Mouse (Mus musculus) kidney, embryonic 16.5 days (tissue): ENCODE results near the gene Plcd1. TPM values are rescaled to one million over a fixed set of nuclear protein-coding genes. Genes with fewer than 3 reads are reported as not detected.

ENCODE experiments used
- ATAC-seq: fragments of 200-750 bp; cut with Nextera tagmentation; 2 replicates; pipeline ENCODE4 v1.8.0; 2017; ENCODE audit warnings: moderate TSS enrichment; ENCODE audit not compliant: low FRiP score, low TSS enrichment
- H3K27ac ChIP-seq: fragments of 300-500 bp; sonication (generic); 2 replicates; pipeline ENCODE4 v1.5.1; 2014; ENCODE audit warnings: low read length
- H3K27me3 ChIP-seq: fragments of 300-500 bp; sonication (generic); 2 replicates; pipeline ENCODE4 v1.6.1; 2014; ENCODE audit warnings: low read length, control low read depth, mixed read lengths; ENCODE audit not compliant: insufficient read depth
- H3K36me3 ChIP-seq: fragments of 300-500 bp; sonication (generic); 2 replicates; pipeline ENCODE4 v1.6.1; 2014; ENCODE audit warnings: low read length, control low read depth, mixed read lengths; ENCODE audit not compliant: insufficient read depth
- H3K4me1 ChIP-seq: fragments of 300-500 bp; sonication (generic); 2 replicates; pipeline ENCODE4 v1.6.1; 2014; ENCODE audit warnings: low read length, control low read depth, mixed read lengths; ENCODE audit not compliant: insufficient read depth
- H3K4me2 ChIP-seq: fragments of 300-500 bp; sonication (generic); replicated peaks from 2 replicates; pipeline ENCODE4 v1.6.1; 2014; ENCODE audit warnings: low read depth, low read length
- H3K4me3 ChIP-seq: fragments of 300-500 bp; sonication (generic); 2 replicates; pipeline ENCODE4 v1.5.1; 2014; ENCODE audit warnings: mild to moderate bottlenecking, low read length
- H3K9ac ChIP-seq: fragments of 300-500 bp; sonication (generic); replicated peaks from 2 replicates; pipeline ENCODE4 v1.6.1; 2014; ENCODE audit warnings: low read length
- H3K9me3 ChIP-seq: fragments of 300-500 bp; sonication (generic); 2 replicates; pipeline ENCODE4 v1.6.1; 2016; ENCODE audit warnings: low read length, control low read depth
- WGBS: fragments of 180-500 bp; shearing (Covaris S2); extraction: QIAGEN DNeasy Blood & Tissue Kit; methylation state at CpG from one replicate; pipeline ENCODE4 v1.1.7; 2014; 5-methylcytosine and 5-hydroxymethylcytosine counted together
- polyA plus RNA-seq: library from polyadenylated mRNA; unstranded; fragments of >200 nt; fragmentation: Nextera tagmentation; extraction: Ambion mirVana; gene quantifications from 2 replicates; pipeline ENCODE4 v1.2.1, GENCODE M21; 2015

Gene Plcd1
- polyA plus RNA-seq, 1 experiment from 2014 or later, result 26.9 TPM

DNA sequence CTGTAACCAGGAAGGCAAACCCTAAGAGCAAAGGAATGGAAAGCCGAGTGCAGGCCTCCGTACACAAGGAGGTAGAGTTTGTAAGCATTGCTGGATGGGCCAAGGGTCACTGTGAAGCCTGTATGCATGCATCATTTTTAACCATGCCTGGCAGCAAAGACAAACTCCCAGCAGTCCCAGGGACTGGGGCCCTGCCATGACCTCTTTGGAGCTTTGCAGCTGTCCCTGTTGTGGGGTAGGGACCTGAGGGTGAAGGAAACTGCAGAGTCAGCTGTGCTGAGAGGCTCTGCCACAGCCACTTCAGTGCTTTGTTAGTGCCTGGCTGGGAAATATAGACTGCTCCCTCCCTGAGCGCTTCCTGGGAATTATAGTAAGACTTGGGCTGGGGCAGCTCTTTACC, 17.3 kb upstream of the Plcd1 start:
- peak overlapping the region; percentile 13; the same call in 1 of the 2 replicates for H3K27ac ChIP-seq
- ATAC-seq, result no peak
- WGBS, result 46% methylated on average over 3 of the region's 3 CpGs
- no peaks in the 10 kb centered on the region for H3K27me3 ChIP-seq
- no peak overlapping the region for H3K4me2 ChIP-seq
- peaks cover 3% of the 10 kb centered on the region; the same call in 1 of the 2 replicates for H3K9me3 ChIP-seq
- H3K4me3 ChIP-seq, result no peak overlapping the region
- H3K9ac ChIP-seq, result no peak overlapping the region
- peaks cover 11% of the 10 kb centered on the region for H3K4me1 ChIP-seq
- H3K36me3 ChIP-seq, result no peaks in the 10 kb centered on the region

DNA sequence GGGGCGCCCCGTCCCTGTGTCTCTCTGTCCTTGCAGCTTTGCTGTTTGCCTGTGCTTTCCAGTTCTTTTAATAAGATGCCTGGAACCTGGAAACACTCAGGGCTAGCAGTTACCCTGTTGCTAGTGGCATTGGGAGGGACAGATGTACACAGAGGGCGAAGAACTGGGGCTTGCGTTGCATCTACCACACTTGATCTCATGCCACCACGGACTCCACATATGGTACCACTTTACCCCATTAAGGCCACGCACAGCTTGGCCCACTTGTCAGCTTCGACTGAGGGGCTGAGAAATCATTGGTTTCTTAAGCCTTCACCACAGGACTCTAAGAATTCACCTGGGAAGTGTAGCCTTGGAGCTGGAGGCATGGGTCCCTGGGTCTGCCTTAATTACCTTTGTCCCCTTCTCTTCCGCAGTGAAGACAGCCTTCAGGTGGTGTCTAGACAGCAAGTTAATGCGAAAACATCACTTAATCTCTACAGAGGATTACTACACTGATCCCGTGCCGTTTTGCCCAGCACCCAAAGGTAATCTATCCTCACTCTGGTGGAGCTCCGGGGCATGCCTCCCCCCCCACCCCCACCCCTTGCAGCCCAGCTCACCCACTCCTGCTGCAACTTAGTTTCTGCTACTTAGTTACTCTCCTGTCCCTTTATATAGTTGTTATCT, 16.5 kb upstream of the Plcd1 start:
- Histone ChIP-seq H3K9ac (no peak overlapping the region), H3K4me1 (peaks cover 11% of the 10 kb centered on the region), H3K9me3 (peaks cover 3% of the 10 kb centered on the region; the same call in 1 of the 2 replicates), H3K27me3 (no peaks in the 10 kb centered on the region), H3K4me2 (no peak overlapping the region), H3K27ac (no peak overlapping the region), H3K36me3 (no peaks in the 10 kb centered on the region), H3K4me3 (no peak overlapping the region)
- WGBS, result 71% methylated on average over 12 of the region's 12 CpGs
- ATAC-seq, result no peak

DNA sequence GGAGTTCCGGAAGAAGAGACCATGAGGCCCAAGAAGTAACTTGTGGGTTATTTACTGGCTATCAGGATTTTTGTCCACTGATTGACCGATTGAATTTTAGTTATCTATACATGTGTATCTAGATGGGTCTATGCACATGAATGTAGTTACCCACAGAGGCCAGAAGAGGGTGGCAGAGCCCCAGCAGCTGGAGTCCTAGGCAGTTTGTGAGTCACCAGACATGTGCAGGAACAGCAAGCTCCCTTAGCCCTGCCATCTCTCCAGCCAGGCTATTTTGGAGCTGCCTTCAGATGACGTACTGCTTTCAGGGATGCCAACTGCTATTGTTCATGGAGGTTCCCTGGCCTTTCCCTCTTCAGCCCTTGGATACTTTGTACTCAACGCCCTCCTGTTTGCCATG, 14.3 kb upstream of the Plcd1 start:
- no peak overlapping the region for H3K4me2 ChIP-seq
- H3K27me3 ChIP-seq, result 0 out of 2 replicates have a peak, but pooled peaks cover 3% of the 10 kb centered on the region
- H3K36me3 ChIP-seq, result no peaks in the 10 kb centered on the region
- peaks cover 17% of the 10 kb centered on the region for H3K4me1 ChIP-seq
- H3K27ac ChIP-seq, result no peak overlapping the region
- no peak overlapping the region for H3K4me3 ChIP-seq
- no peak; the same call in 1 of the 2 replicates for ATAC-seq
- H3K9ac ChIP-seq, result no peak overlapping the region
- WGBS, result 89% methylated on average over 4 of the region's 4 CpGs
- H3K9me3 ChIP-seq, result peaks cover 3% of the 10 kb centered on the region; the same call in 1 of the 2 replicates

DNA sequence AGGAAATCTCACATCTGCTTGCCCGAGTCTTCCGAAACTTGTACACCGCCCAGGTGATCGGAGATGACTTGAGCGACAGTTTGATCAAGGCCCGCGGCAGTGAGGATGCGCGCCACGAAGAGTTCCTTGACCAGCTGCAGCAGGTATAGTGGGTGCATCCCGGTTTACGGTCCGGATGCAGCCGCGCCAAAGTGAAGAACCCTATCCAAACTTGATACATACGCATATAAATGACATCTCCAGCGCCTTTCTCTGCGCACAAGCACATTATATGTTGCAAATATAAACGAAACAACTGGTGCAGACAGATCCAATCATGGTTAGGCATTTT, 9.4 kb upstream of the Plcd1 start:
- 1% methylated on average over 19 of the region's 19 CpGs for WGBS
- Histone ChIP-seq H3K4me3 (peak overlapping the region; percentile 66), H3K36me3 (no peaks in the 10 kb centered on the region), H3K9me3 (peaks cover 3% of the 10 kb centered on the region; the same call in 1 of the 2 replicates), H3K27me3 (0 out of 2 replicates have a peak, but pooled peaks cover 3% of the 10 kb centered on the region), H3K9ac (peak overlapping the region; percentile 59), H3K4me2 (peak overlapping the region; percentile 78), H3K4me1 (peaks cover 13% of the 10 kb centered on the region; the same call in 1 of the 2 replicates), H3K27ac (no peak overlapping the region)
- peak; percentile 46; the same call in 1 of the 2 replicates for ATAC-seq

DNA sequence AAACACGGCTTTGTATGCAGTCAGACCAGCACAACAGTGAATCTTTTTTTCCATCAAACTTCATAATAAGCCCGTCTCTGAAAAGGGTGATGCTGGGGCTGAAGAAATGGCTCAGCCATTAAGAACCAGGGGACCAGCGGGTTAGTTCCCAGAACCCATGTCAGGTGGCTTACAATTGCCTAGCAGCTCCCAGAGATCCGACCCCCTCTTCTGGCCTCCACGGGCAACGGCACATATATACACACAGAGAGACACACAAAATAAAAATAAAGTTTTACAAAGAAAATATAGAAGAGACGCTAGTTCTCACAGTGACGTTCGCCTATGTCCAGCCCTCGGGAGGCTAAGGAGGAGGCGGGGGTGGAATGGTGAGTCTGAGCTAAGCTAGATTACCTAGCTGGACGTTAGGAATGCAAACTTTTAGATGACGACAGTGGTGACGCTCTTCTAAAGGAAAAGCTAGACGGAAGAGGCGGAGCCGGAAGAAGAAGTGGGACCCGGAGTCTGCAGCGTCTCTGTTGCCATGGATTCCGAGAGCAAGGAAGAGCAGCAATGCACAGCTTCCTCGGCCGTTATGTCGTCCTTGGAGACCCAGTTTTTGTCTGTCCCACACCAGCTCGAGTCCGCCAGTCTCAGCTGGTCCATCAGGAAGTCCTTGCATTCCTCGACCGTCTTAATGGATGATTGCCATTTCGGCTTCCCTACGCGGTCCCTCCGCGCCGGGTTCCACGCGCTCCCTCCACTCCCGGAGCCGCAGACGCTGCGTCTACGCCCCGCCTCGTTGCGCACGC, 8.9 kb upstream of the Plcd1 start, which contains the start of gene Dlec1:
TSS of gene Dlec1 (plus strand) at position 487 of the 791 bp plus-strand sequence.
- H3K4me3 ChIP-seq, result peak within 1 kb of the TSS; percentile 66
- no peaks in the 10 kb centered on the region for H3K9me3 ChIP-seq
- H3K27me3 ChIP-seq, result 0 out of 2 replicates have a peak, but pooled peaks cover 3% of the 10 kb centered on the region
- H3K4me1 ChIP-seq, result peaks cover 13% of the 10 kb centered on the region; the same call in 1 of the 2 replicates
- H3K4me2 ChIP-seq, result peak within 1 kb of the TSS; percentile 78
- H3K27ac ChIP-seq, result no peak within 1 kb of the TSS
- no peaks in the 10 kb centered on the region for H3K36me3 ChIP-seq
- ATAC-seq, result peak; percentile 87
- H3K9ac ChIP-seq, result peak within 1 kb of the TSS; percentile 59
- WGBS, result 3% methylated on average over 44 of the region's 44 CpGs

DNA sequence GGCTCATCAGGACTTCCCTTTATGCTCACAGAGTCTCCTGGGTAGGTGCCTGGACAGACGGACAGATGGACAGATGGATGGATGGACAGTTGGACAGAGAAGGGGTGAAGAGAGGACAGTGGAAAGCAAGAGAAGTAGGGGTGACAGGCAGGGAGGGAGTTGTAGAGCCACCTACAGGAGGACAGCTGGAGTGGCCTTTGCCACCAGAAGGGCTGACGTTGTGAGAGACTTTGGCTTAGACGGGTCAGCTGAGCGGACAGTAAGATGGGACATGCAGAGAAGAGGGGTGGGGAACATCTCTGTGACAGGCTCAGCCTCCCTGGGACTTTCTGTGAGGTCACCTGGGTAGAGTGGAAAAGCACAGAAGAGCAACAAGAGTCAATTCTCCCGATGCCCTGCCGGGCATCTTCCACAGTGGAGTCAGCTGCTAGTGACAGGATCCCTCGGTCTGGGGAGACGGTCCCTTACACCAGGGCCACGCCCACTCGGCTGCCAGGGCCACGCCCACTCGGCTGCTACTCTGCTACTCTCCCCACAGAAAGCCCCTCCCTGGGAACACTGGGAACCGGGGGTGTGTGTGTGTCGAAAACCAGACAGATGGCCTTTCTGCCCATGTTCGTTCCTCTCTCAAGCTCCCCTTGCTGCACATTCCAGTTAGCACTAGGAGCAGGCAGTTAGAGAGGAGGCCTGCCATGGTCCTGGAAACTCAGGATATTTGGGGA, 7.0 kb upstream of the Plcd1 start:
- Histone ChIP-seq H3K9ac (0 out of 2 replicates have a peak overlapping the region, but pooled peaks have one; percentile 19), H3K4me1 (peaks cover 15% of the 10 kb centered on the region; the same call in 1 of the 2 replicates), H3K4me3 (no peak overlapping the region), H3K27ac (no peak overlapping the region), H3K36me3 (no peaks in the 10 kb centered on the region), H3K9me3 (no peaks in the 10 kb centered on the region), H3K4me2 (no peak overlapping the region), H3K27me3 (0 out of 2 replicates have a peak, but pooled peaks cover 3% of the 10 kb centered on the region)
- ATAC-seq, result no peak
- WGBS, result 15% methylated on average over 15 of the region's 15 CpGs

DNA sequence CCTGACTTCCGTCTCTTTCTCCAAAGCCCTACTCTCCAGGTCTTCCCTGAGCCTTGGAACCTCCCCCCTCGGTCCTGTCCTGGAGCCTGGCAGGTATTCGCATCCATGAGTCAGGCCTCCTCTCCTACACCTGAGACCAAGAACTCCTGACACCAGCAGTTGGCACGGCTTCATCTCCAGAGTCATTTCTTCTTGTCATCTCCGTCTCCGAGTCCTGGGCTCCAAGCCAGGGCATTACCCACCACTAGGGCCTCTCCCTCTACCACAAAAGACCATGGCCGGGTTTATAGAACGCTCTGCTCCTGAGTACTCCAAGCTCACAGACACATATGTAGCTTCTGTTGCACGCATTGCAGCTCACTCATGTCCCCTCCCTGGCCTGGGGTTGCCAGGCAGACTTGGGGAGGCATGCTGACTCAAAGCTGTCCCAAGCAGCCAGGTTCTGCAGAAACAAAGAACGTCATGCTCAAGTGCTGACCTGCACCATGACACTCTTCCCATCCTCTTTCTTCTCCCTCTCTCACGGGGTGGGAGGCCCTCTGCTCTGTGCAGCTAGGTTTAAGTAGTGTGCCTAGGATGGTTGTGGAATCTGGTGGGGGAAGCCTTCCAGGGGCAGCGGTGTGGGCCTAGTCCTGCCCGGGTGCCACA, 1.3 kb upstream of the Plcd1 start:
- WGBS, result 80% methylated on average over 13 of the region's 13 CpGs
- Histone ChIP-seq H3K36me3 (no peaks in the 10 kb centered on the region), H3K4me2 (no peak overlapping the region), H3K27me3 (peaks cover 3% of the 10 kb centered on the region; the same call in 1 of the 2 replicates), H3K4me1 (peaks cover 26% of the 10 kb centered on the region), H3K27ac (no peak overlapping the region), H3K4me3 (no peak overlapping the region), H3K9ac (no peak overlapping the region), H3K9me3 (no peaks in the 10 kb centered on the region)
- no peak for ATAC-seq

DNA sequence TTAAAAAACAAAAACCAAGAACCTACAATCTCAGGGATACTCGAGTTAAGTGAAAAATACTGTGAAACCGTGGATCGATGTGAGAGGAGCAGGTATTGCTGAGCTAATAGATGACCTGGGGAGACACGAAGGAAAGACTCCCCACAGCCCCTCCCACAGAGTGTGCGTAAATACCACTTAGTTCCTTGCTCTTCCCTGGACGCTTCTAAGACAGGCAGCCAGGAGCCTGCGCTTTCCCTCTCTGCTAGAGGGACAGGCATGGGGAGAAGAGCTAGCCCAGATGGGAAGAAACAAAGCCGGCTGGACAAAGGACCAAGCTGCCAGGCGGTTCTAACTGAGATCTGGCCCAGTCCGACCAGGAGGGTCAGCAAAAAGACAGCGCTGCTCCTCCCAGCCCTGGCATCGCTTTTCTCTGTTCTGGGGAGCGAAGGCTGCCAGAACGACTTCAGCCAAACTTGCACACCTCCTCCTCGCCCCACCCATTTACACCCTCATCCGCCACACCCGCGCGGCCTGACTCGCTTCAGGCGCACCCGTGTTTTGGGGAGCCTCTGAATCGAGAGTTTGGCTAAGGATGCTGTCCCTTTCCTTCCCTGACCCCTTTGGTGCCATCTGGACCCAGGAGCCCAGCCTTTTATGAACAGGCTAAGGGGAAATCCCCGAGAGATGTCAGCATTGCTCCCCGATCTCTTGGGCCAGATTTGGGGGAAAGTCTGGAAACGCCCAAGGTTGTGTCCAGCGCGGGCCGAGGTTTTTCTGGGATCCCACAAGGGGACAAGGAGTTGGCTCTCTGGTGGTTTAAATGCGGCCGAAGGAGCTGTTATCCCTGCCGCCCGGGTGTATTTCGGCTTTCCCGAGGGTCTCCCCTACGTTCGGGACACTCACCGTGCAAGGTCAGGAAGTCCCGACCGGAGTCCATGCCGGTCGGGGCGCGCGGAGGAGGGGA, 556 bp downstream of the Plcd1 start:
- 3% methylated on average over 45 of the region's 45 CpGs for WGBS
- Histone ChIP-seq H3K36me3 (no peaks in the 10 kb centered on the region), H3K9me3 (no peaks in the 10 kb centered on the region), H3K4me2 (peak overlapping the region; percentile 78), H3K27me3 (peaks cover 3% of the 10 kb centered on the region; the same call in 1 of the 2 replicates), H3K9ac (peak overlapping the region; percentile 55), H3K27ac (no peak overlapping the region), H3K4me3 (peak overlapping the region; percentile 60), H3K4me1 (peaks cover 36% of the 10 kb centered on the region)
- ATAC-seq, result no peak
